Mouse (Mus musculus) heart, embryonic 11.5 days (tissue): ENCODE measurements around the gene Abcf1. TPM values are rescaled to one million over a fixed set of nuclear protein-coding genes. Genes with fewer than 3 reads are reported as not detected.
A peak's percentile ranks its signal among the peaks of the same experiment; 100 is the strongest.
"Not testable (repeated sequence)": the region's sequence is repeated elsewhere in the genome, so short reads cannot be mapped to it uniquely, and the experiment has no call there.

Experiments
- ATAC-seq: fragments of 200-750 bp; cut with Nextera tagmentation; replicated peaks from 2 replicates; pipeline ENCODE4 v1.8.0; 2017; ENCODE audit warnings: moderate library complexity; ENCODE audit not compliant: insufficient number of reproducible peaks, low FRiP score, low TSS enrichment
- H3K27ac ChIP-seq: fragments of 300-500 bp; sonication (generic); 2 replicates; pipeline ENCODE4 v1.5.1; 2014; ENCODE audit warnings: mild to moderate bottlenecking, low read depth, low read length
- H3K27me3 ChIP-seq: fragments of 300-500 bp; sonication (generic); 2 replicates; pipeline ENCODE4 v1.6.1; 2014; ENCODE audit warnings: mild to moderate bottlenecking, low read length, mixed read lengths; ENCODE audit not compliant: control insufficient read depth, insufficient read depth
- H3K36me3 ChIP-seq: fragments of 300-500 bp; sonication (generic); 2 replicates; pipeline ENCODE4 v1.6.1; 2014; ENCODE audit warnings: mild to moderate bottlenecking, low read length, moderate library complexity, mixed read lengths; ENCODE audit not compliant: control insufficient read depth, insufficient read depth
- H3K4me1 ChIP-seq: fragments of 300-500 bp; sonication (generic); 2 replicates; pipeline ENCODE4 v1.6.1; 2014; ENCODE audit warnings: low read length; ENCODE audit not compliant: control insufficient read depth, insufficient read depth
- H3K4me2 ChIP-seq: fragments of 300-500 bp; sonication (generic); 2 replicates; pipeline ENCODE4 v1.6.1; 2014; ENCODE audit warnings: mild to moderate bottlenecking, moderate library complexity
- H3K4me3 ChIP-seq: fragments of 300-500 bp; sonication (generic); 2 replicates; pipeline ENCODE4 v1.5.1; 2014; ENCODE audit warnings: low read depth, low read length
- H3K9ac ChIP-seq: fragments of 300-500 bp; sonication (generic); 2 replicates; pipeline ENCODE4 v1.6.1; 2014; ENCODE audit warnings: mild to moderate bottlenecking, low read depth, low read length, moderate library complexity
- H3K9me3 ChIP-seq: fragments of 300-500 bp; sonication (generic); replicated peaks from 2 replicates; pipeline ENCODE4 v1.6.1; 2016; ENCODE audit warnings: low read length; ENCODE audit not compliant: control insufficient read depth
- WGBS: fragments of 180-500 bp; shearing (Covaris S2); extraction: QIAGEN DNeasy Blood & Tissue Kit; methylation state at CpG from one replicate; pipeline ENCODE4 v1.1.7; 2014; ENCODE audit not compliant: insufficient replicate concordance; 5-methylcytosine and 5-hydroxymethylcytosine counted together
- polyA plus RNA-seq: library from polyadenylated mRNA; unstranded; fragments of >200 nt; fragmentation: Nextera tagmentation; extraction: Ambion mirVana; gene quantifications from 2 replicates; pipeline ENCODE4 v1.2.1, GENCODE M21; 2014

Gene Abcf1
- polyA plus RNA-seq, result 74.2 and 91.7 TPM in 2 replicates

DNA sequence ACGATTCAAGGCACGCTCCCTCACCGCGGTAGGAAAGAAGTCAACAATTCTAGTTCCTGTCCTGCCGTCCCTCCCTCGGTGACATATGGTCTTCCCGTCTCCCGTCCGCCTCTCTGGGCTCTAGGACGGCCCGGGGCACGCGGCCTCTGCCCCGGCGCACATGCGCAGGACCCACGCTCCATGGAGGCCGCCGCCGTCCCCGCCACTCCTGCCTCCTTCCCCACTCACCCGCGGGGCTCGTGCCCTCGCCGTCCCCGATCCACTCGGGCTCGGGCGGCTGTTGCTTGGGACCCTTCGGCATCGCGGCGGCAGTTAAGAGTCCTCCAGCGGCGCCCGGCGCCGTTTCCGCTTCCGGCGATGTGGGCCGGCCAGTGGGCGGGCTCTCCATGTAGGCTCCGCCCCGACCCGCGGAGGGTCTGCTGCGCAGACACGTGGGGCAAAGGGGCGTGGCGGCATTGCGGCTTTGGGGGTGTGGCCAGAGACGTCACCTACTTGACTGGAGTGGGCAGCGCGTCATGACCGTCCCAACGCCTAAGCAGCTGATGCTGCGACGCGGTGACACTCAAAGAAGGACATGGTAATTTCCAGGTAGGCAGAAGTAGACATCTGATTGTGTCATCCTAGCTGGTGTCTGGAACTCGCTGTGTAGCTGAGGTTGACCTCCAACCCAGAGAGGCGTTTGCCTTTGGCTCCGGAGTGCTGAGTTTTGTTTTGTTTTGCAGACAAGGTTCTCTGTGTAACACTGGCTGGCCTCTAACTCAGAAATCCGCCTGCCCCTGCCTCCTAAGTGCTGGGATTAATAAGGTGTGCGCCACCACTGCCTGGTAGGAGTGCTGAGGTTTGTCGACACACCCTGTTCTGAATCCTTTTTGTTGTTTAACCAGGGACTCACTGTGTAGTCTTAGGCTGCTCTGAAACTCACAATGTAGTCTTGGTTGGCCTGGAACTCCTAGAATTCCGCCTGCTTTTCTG, at the start of gene Abcf1:
Abcf1 (minus strand) TSS at position 344 of the 972 bp plus-strand sequence.
- H3K4me2 ChIP-seq, result peak within 1 kb of the TSS; percentile 74
- peak within 1 kb of the TSS; percentile 77 for H3K27ac ChIP-seq
- peaks cover 9% of the 10 kb centered on the region for H3K4me1 ChIP-seq
- peaks cover 8% of the 10 kb centered on the region for H3K36me3 ChIP-seq
- ATAC-seq, result peak; percentile 98
- H3K9me3 ChIP-seq, result no peaks in the 10 kb centered on the region
- H3K27me3 ChIP-seq, result no peaks in the 10 kb centered on the region
- H3K9ac ChIP-seq, result peak within 1 kb of the TSS; percentile 91
- H3K4me3 ChIP-seq, result peak within 1 kb of the TSS; percentile 92
- WGBS, result under 1% methylated on average over 68 of the region's 68 CpGs

- H3K9ac ChIP-seq, result no peak overlapping the region
- H3K4me1 ChIP-seq, result peaks cover 3% of the 10 kb centered on the region; the same call in 1 of the 2 replicates
- WGBS, result 49% methylated on average over 2 of the region's 2 CpGs
- H3K4me3 ChIP-seq, result 0 out of 2 replicates have a peak overlapping the region, but pooled peaks have one; percentile 10
- H3K36me3 ChIP-seq, result peaks cover 6% of the 10 kb centered on the region; the same call in 1 of the 2 replicates
- H3K27ac ChIP-seq, result no peak overlapping the region
- H3K4me2 ChIP-seq, result peak overlapping the region; percentile 31
- no peak for ATAC-seq
- no peaks in the 10 kb centered on the region for H3K9me3 ChIP-seq
- no peaks in the 10 kb centered on the region for H3K27me3 ChIP-seq
These were observed 49.4 kb upstream of the Abcf1 start for GRCm38 (mm10) chr17:36018979-36019378.

GRCm38 (mm10) chr17:36017046-36017445, 47.5 kb upstream of the Abcf1 start:
- no peaks in the 10 kb centered on the region for H3K4me1 ChIP-seq
- no peak overlapping the region for H3K27ac ChIP-seq
- no peak overlapping the region for H3K4me3 ChIP-seq
- H3K27me3 ChIP-seq, result no peaks in the 10 kb centered on the region
- ATAC-seq, result no peak
- H3K36me3 ChIP-seq, result peaks cover 6% of the 10 kb centered on the region; the same call in 1 of the 2 replicates
- WGBS, result 91% methylated on average over 5 of the region's 5 CpGs
- H3K4me2 ChIP-seq, result no peak overlapping the region
- H3K9ac ChIP-seq, result no peak overlapping the region
- H3K9me3 ChIP-seq, result no peaks in the 10 kb centered on the region

GRCm38 (mm10) chr17:36014977-36015376, 45.4 kb upstream of the Abcf1 start:
- 93% methylated on average over 5 of the region's 5 CpGs for WGBS
- Histone ChIP-seq H3K27me3 (no peaks in the 10 kb centered on the region), H3K4me1 (no peaks in the 10 kb centered on the region), H3K36me3 (peaks cover 6% of the 10 kb centered on the region; the same call in 1 of the 2 replicates), H3K4me3 (no peak overlapping the region), H3K27ac (no peak overlapping the region), H3K9me3 (no peaks in the 10 kb centered on the region), H3K9ac (no peak overlapping the region), H3K4me2 (no peak overlapping the region)
- ATAC-seq, result no peak

DNA sequence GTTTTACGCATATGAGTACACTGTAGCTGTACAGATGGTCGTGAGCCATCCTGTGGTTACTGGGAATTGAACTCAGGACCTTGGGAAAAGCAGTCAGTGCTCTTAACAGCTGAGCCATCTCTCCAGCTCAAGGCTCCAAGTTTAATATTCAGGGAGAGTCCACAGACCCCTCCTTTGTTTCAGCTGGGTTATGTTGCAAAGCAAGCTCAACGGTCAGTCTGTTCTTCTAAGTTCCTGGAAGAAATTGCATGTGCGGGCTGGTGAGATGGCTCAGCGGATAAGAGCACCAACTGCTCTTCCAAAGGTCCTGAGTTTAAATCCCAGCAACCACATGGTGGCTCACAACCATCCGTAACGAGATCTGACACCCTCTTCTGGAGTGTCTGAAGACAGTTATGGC, 34.8 kb upstream of the Abcf1 start:
- not testable (repeated sequence) for H3K9me3 ChIP-seq, H3K36me3 ChIP-seq, H3K4me1 ChIP-seq, H3K27me3 ChIP-seq, H3K27ac ChIP-seq, ATAC-seq, H3K9ac ChIP-seq, H3K4me2 ChIP-seq, H3K4me3 ChIP-seq
- WGBS, result 93% methylated on average over 7 of the region's 7 CpGs

- Histone ChIP-seq H3K4me1 (no peaks in the 10 kb centered on the region), H3K4me3 (no peak overlapping the region), H3K36me3 (0 out of 2 replicates have a peak, but pooled peaks cover 3% of the 10 kb centered on the region), H3K9me3 (no peaks in the 10 kb centered on the region), H3K9ac (no peak overlapping the region), H3K27ac (no peak overlapping the region), H3K4me2 (no peak overlapping the region), H3K27me3 (no peaks in the 10 kb centered on the region)
- ATAC-seq, result no peak
- 93% methylated on average over 7 of the region's 7 CpGs for WGBS
These were observed 33.8 kb upstream of the Abcf1 start for GRCm38 (mm10) chr17:36003331-36003730.

DNA sequence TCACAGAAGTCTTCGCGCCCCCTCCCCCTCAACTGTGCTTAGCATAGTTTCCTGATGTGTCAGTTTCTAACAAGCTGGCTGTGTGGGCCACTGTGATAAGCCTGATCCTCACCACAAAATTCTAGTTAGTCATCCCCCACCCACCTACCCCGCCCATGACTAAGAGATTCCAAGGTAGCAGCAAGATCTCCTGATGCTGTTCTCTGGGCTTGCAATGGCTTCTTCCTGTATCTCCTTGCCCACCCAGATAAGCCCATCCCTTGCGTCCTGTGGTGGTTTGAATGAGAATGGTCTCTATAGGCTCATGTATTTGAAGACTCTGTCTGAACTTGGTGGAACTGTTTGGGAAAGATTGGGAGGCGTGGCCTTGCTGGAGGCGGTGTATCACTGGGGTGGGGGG, 32.4 kb upstream of the Abcf1 start:
- no peak overlapping the region for H3K4me3 ChIP-seq
- H3K36me3 ChIP-seq, result 0 out of 2 replicates have a peak, but pooled peaks cover 3% of the 10 kb centered on the region
- no peaks in the 10 kb centered on the region for H3K4me1 ChIP-seq
- H3K27me3 ChIP-seq, result no peaks in the 10 kb centered on the region
- WGBS, result 85% methylated on average over 6 of the region's 6 CpGs
- H3K4me2 ChIP-seq, result peak overlapping the region; percentile 2; the same call in 1 of the 2 replicates
- no peak overlapping the region for H3K9ac ChIP-seq
- peak; percentile 81 for ATAC-seq
- H3K9me3 ChIP-seq, result no peaks in the 10 kb centered on the region
- H3K27ac ChIP-seq, result peak overlapping the region; percentile 47; the same call in 1 of the 2 replicates

DNA sequence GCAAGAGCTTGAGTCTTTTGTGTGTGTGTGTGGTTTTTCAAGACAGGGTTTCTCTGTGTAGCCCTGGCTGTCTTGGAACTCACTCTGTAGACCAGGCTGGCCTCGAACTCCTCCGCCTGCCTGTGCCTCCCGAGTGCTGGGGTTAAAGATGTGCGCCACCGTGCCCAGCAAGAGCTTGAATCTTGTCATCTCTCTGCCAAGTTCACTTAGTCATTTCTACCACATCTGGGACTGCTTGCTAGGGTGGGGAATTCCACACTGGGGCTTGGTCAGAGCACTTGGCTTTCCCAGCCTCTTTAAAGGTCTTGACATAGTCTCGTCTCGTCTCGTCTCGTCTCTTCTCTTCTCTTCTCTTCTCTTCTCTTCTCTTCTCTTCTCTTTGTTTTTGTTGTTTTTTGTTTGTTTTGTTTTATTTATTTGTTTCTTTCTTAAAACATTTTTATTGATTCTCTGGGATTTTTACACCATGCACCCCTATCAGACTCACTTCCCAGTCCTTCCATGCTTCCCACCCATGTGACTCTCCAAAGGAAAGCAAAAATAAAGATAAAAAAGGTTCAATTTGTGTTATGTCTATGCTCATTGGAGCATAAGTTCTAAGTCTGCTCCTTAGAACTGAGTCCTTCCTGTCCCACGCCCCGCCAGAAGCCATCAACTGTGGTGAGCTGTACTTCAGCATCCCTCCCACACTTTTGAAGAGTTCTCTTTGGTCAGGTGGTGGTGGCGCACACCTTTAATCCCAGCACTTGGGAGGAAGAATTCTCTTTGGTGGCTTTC, 31.7 kb upstream of the Abcf1 start:
- H3K4me3 ChIP-seq, result no peak overlapping the region
- peak overlapping the region; percentile 2; the same call in 1 of the 2 replicates for H3K4me2 ChIP-seq
- peak overlapping the region; percentile 11; the same call in 1 of the 2 replicates for H3K27ac ChIP-seq
- 0 out of 2 replicates have a peak, but pooled peaks cover 3% of the 10 kb centered on the region for H3K36me3 ChIP-seq
- H3K4me1 ChIP-seq, result no peaks in the 10 kb centered on the region
- H3K9me3 ChIP-seq, result no peaks in the 10 kb centered on the region
- ATAC-seq, result no peak
- no peak overlapping the region for H3K9ac ChIP-seq
- WGBS, result 90% methylated on average over 12 of the region's 12 CpGs
- H3K27me3 ChIP-seq, result no peaks in the 10 kb centered on the region
